Mouse (Mus musculus): ENCODE results near the gene Mafg.
"Not testable (repeated sequence)": the region's sequence is repeated elsewhere in the genome, so short reads cannot be mapped to it uniquely, and the experiment has no call there.

Mafg gene

GRCm38 (mm10) chr11:120588531-120588930, 44.9 kb downstream of the Mafg start:
- no peak for DNase-seq (ENCODE audit: low spot score)

GRCm38 (mm10) chr11:120583937-120584336, 49.5 kb downstream of the Mafg start:
- DNase-seq (ENCODE audit: low spot score), result no peak

- not testable (repeated sequence) for DNase-seq (ENCODE audit: low spot score)
These were observed 50.5 kb downstream of the Mafg start for GRCm38 (mm10) chr11:120582982-120583293.

- DNase-seq (ENCODE audit: low spot score), result no peak
These were observed 51.0 kb downstream of the Mafg start for GRCm38 (mm10) chr11:120582268-120582981.

GRCm38 (mm10) chr11:120581490-120582267, 51.7 kb downstream of the Mafg start, which contains the start of gene Arhgdia:
Gene Arhgdia, minus strand, starts transcription at chr11:120581624.
- peak; percentile 86 for DNase-seq (ENCODE audit: low spot score)

GRCm38 (mm10) chr11:120580871-120581331, 52.5 kb downstream of the Mafg start:
- DNase-seq (ENCODE audit: low spot score), result no peak

GRCm38 (mm10) chr11:120580190-120580589, 53.2 kb downstream of the Mafg start:
- DNase-seq (ENCODE audit: low spot score), result no peak

- peak; percentile 63 for DNase-seq (ENCODE audit: low spot score)
These were observed 53.9 kb downstream of the Mafg start for GRCm38 (mm10) chr11:120579316-120580107.

GRCm38 (mm10) chr11:120578694-120579243, 54.6 kb downstream of the Mafg start:
- DNase-seq (ENCODE audit: low spot score), result no peak

GRCm38 (mm10) chr11:120578024-120578693, 55.2 kb downstream of the Mafg start:
- DNase-seq (ENCODE audit: low spot score), result no peak

- no peak for DNase-seq (ENCODE audit: low spot score)
These were observed 56.0 kb downstream of the Mafg start for GRCm38 (mm10) chr11:120577211-120578023.

- no peak for DNase-seq (ENCODE audit: low spot score)
These were observed 56.9 kb downstream of the Mafg start for GRCm38 (mm10) chr11:120576365-120576981.

- DNase-seq (ENCODE audit: low spot score), result no peak
These were observed 57.5 kb downstream of the Mafg start for GRCm38 (mm10) chr11:120575940-120576339.
